Mouse (Mus musculus) neutrophil, adult 5-6 weeks (primary cell): ENCODE results near the gene P2rx5. TPM values are rescaled to one million over a fixed set of nuclear protein-coding genes. Genes with fewer than 3 reads are reported as not detected.
A peak's percentile ranks its signal among the peaks of the same experiment; 100 is the strongest.

Experiments used
- ATAC-seq: fragments of 151-379, 151-347 bp; 2 replicates; pipeline ENCODE4 v1.8.0; 2017; ENCODE audit warnings: mild to moderate bottlenecking, moderate TSS enrichment; ENCODE audit not compliant: insufficient number of reproducible peaks, poor library complexity, low FRiP score, severe bottlenecking; ENCODE audit errors: extremely low read depth
- total RNA-seq: library from RNA; stranded (forward); fragments of 200-1000 nt; gene quantifications from 2 replicates; pipeline ENCODE4 v1.2.3, GENCODE M21; 2017

Gene P2rx5
- total RNA-seq, 1 experiment from 2014 or later = not detected

DNA sequence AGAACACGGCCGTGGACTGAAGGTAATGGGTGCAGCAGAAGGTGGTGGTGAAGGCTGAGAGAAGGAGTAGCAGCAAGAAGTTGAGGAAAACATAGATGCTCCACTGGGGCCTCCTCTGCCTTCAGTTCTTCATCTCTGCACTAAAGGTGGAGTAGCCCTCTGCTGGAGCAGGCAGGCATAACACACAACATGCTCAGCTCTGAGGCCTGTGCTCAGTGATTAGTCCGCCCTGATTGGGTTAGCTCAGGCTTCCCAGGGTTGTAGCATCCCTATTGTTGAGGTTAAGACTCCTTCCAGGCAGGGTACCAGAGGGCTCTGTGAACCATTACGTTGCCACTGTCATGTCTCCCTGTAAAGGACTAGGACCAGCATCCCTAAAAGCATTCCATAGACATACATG lies 9.0 kb downstream of the P2rx5 start:
- 0 out of 2 replicates have a peak, but pooled peaks have one; percentile 38 for ATAC-seq

DNA sequence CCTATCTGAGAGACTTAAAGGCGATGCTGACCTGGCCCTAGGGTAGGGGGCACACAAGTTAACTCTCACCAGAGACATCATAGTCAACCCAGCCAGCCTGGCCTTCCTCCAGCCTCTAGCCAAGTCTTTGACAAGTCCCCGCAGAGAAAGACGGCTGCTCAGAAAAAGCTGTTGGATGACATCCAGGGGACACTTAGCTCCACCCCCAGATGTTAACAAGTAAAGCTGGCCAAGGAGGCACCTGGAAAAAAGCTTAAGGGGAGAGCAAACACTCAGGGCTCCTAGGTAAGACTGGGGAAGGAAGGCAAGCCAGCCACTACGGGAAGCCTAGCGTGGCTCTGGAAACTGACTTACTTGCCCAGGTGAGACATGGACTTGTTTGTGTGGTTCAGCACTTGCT lies 12.0 kb downstream of the P2rx5 start:
- no peak for ATAC-seq

DNA sequence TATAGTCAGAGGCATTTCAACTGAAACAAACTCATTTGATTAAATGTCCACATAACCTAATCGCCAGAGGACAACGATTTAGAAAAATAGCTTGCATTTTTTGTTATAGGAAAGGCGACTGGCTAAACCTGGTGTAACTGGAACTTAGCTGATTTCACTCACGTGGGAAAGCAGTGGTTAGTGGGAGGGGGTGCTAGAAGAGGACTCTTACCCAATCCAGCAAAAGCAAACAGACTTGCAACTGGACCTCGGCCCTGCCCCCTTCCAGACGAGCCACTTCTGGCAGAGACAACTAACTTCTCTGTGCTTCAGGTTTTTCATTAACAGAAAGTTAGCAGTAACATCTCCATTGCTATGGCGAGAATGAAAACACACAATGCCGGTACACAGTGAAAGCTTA lies 15.4 kb downstream of the P2rx5 start:
- no peak for ATAC-seq

DNA sequence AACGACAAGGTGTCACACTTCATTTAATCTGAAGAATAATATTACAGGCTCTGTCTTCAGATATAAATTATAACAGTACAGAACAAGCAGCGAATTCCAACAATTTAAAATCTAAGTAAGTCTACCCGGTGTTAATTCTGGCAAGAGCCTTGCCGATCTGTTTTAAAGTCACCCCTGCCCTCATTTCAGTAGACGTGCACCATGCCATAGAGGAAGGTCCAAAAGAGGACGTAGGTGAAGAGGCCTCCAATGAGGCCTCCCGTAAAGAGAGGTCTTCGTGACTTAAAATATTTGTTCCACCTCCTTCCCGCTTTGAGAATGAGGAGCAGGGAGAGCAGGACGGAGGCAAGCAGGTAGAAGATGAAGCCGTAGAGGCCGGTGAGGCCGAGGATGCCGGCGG lies 16.0 kb downstream of the P2rx5 start:
- ATAC-seq = no peak

DNA sequence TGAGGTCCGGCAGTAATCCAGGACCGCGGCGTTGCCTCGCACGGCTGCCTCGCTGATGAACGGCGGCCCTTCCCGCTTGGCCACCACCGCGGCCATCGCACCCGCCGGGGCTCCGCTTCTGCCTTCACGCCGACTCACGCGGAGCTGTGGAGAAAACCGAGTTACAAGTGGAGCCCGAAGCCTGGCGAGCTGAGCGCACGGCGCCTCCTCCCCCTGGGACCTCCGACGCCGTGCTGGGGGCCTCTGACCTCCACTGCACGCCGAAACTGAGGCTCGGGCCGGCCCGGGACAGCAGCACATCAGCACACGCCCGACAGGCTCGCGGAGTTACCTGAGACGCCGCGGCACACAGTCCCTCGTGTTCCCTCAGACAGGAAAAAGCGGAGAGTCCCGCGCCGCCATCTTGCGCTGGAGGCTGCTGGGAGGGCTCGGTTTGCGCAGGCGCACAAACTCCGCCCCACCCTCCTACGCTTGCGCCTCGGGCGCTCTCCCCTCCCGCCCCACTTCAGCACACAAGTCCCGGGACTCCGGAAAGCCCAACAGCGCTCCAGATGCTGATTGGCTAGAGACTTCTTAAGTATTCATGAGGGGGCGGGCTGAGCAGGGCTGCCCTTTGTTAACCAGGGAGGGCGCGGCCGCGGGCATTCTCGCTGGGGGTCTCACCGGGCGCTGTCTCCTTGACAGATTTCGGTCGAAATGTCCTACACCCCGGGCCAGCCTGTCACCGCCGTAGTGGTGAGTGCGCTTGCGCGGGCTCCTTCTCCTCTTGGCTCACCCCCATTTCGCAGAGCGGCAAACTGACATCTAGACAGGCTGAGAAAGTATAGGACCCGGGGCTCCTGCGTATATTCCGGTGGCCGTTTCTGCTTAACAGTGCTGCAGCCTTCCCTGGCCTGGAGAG lies 16.6 kb downstream of the P2rx5 start, which contains the start of the genes Emc6 and Tax1bp3:
TSS of gene Emc6 (minus strand) at position 430 of the 901 bp plus-strand sequence.
TSS of gene Tax1bp3 (plus strand) at position 476 of the 901 bp plus-strand sequence.
- peak; percentile 96 for ATAC-seq

DNA sequence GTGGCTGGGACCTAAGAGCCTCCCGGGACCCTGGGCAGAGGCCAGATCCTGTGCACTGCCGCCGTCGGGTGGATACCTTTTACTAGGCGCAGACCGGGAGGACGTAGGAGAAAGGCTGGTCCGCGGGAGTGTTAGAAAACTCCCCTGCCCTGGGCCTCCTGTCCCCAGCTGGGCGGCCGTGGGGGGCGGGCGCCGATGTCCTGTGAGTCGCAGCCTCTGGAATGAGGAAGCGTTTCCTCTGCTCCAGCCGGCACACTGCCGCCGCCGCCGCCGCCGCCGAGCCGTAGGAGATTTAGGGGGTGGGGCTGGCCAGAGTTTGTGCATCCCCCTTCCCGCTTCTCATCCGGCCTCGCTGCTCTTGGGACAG lies 17.3 kb downstream of the P2rx5 start:
- no peak for ATAC-seq

DNA sequence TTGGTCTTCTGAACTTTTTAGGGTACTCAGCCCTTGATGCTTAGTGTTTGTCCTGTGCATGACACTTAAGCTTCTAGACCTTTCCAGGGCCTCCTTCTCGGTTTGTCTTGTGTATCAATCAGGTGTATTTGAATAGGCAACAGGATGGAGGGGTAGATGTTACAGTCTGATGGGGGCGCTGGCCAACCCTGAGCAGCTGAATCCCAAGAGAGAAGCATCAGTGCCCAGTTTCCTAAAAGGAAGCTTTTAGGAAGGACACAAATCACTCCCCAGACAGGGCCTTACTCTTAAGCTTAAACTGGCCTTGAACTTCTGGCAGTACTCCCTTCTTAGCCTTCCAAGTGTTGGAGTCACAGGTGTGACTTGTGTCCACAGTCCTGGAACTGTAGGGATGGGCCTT lies 17.7 kb downstream of the P2rx5 start:
- ATAC-seq = no peak

DNA sequence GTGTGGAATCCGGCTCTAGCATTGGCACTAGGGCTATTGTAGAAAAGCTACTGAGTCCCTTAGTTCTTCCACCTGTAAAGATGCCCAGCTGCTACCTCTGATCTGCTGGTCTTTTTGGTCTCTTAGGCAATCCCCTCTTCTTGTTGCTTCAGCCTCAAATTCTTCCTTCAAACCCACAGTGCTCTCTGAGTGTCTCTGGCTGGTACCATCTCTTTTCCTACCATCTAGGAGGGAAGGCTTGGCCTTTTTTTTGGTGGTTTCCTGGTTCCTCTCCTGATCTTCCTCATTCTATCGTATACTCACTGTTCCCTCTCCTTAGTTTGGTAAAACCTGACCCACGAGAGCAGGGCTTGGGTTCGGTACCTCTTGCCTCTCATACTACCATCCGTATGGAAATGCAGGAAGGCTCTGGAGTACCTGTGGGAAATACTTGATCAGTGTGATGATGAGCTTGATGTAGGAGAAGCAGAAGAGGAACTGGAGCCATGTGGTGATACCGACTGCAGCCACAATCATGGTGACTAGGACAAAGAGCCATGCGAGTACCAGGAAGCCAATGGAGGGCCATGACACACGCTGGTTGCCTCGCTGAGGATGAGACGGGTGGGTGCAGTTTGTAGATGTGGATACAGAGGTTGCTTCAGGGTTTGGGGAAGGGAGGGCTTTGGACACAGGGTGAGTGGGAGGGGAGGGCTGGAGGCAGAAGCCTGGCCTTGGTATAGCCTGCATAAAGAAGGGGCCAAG lies 25.8 kb downstream of the P2rx5 start:
- no peak for ATAC-seq

DNA sequence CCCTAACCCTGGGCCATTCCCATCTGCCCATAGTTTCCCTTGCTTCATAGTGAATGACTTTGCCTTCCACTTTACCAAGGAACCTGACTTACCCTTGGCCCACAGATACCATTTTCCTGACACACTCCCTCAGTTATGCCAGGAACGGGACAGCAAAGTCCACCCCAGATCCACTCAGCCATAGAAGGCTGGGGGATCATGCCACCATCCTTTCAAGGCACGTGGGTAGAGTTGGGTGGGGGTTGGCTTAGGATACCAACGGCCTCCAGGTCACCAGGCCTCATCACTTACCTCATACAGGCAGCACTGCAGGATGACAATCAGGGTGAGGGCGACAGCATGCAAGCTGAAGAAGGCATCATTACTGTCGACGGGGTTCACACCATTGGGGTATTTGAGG lies 27.0 kb downstream of the P2rx5 start:
- no peak for ATAC-seq

DNA sequence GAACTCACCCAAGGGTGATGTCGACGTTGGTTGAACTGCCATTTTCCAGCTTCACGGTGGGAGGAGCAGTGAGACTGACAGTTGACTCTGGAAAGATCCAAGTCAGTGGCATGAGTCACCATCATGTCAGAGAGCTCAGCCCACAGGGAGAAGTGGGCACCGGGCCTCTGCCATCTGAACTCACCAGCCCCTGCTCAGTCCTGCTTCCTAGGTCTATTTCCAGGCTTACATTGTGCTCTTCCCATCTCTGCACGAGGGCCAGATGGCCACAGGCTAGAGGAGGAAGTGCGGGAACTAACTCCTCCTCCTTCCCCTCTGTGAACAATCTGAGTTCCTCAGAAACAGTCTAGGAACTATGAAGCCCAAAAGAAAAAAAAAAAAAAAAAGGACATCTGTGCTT lies 32.8 kb downstream of the P2rx5 start:
- ATAC-seq = peak; percentile 24; the same call in 1 of the 2 replicates

DNA sequence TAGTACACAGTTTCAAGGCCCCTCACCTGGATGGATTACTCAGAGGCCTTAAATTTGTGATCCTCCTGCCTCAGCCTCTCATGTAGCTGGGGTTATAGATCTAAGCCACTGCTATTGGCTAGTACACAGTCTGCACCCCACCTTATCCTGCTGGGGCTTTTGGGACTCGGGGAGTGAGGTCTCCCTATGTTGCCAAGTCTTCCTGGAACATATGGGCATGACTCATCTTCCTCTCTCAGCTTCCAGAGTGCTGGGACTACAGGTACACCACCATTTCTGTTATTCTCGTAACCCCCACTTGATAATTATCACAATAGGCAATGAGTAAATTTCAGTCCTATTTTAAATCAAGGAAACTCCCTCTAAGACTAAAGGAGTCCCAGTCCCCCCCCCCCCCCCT lies 34.2 kb downstream of the P2rx5 start:
- no peak for ATAC-seq

DNA sequence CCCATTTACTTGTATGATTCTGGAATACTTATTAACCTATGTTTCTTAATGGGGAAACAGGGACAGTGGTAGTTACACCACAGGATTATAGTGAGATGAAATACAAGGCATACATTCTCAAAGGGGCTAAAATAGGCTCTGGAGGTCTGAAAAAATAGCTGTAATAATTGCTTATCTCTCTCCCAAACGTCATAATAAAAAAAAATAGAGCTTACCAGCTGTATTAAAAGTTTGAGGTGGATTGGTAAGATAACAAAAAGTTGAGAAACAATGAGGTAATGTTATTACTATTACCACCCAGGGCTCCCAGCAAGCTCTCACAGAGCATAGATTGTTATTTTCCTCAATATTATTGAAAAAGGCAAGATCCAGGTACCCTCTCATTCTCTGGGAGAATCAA lies 38.0 kb downstream of the P2rx5 start:
- no peak for ATAC-seq

DNA sequence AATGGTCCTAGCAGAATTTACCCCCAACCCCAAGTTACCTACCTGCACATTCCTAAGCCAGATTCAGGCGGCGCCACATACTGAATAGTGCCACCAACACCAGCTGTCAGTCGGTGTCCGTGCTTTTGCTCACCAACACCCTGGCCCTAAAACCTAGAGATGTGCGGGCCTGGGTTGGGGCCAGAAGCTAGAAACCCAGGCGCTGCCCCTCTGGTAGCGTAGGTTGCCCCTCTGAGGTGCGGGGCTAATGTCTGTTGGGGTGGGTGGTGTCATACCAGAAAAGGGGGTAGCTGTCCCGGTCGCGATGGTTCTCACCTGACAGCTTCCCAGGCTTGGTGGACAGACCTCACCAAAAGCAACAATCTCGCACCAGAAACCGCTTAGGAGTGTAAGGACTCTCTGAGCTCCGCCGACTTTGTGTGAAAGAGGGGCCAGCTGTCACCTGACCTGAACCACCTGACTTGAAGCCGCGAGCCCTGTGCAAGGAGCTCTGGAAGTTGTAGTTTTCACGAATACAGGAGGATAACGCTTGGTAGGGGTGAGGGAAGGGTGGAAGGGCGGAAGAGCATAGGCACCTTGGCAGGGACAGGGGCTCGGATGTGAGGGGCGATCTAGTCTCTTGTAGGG lies 38.5 kb downstream of the P2rx5 start, which contains the start of gene Ctns:
TSS of gene Ctns (minus strand) at position 440 of the 627 bp plus-strand sequence.
- ATAC-seq = peak; percentile 83

DNA sequence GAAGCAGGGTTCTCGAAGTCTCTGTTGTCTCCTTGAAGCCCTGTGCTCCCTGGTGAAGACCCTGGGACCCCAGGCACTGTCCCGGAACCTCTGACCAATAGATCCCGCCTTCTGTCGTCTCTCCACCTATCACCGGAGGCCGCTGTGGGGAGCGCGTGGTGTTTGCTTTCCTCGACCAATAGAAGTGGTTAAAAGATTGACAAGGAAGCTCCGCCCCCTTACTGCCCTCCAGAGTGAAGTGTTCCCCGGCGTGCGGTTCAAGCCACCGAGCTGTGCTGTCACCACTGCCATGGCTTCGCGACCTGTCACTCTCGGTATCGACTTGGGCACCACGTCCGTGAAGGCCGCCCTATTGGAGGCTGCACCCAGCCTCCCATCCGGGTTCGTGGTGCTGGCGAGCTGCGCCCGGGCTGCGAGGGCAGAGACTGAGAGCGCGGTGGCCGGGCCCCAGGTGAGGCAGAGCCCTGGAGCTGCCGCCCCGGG lies 39.0 kb downstream of the P2rx5 start, which contains the start of gene Shpk:
TSS of gene Shpk (plus strand) at position 231 of the 483 bp plus-strand sequence.
- ATAC-seq = peak; percentile 95

DNA sequence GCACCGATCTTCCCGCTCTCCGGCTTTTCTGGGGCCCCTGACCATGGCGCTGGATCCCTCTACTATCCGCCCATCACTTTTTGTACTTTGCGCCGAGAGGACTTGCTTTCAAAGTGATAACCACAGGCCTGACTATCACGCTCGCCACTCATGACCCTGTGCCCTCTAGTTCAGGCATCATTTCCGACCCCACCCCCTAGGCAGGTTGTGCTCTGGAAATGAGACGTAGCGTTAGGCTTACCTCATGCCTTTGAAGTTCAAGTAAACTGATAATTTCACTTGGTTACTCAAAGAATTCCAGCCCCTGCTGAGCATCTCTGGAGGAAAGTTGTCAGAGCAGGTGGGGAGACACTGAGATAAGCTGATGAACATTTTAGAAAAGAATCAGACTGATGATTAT lies 39.7 kb downstream of the P2rx5 start:
- ATAC-seq = no peak

DNA sequence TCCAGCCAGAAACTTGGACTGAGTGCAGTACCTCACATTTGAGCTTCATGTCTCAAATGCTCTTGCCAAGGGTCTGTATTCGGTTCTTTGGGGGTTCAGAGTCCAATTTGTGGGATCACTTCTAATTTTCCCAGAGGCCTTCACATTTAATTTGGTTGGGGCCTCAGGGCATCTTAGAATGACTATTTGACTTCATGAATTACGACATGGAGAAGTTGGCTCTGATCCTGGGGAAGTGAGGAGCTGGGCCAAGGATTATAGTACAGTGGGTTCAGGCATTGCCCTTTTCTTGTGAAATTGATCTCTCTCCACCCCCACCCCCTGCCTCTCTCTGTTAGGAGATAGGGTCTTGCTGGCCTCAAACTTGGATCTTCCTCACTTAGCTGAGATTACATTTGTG lies 40.8 kb downstream of the P2rx5 start:
- ATAC-seq = no peak

DNA sequence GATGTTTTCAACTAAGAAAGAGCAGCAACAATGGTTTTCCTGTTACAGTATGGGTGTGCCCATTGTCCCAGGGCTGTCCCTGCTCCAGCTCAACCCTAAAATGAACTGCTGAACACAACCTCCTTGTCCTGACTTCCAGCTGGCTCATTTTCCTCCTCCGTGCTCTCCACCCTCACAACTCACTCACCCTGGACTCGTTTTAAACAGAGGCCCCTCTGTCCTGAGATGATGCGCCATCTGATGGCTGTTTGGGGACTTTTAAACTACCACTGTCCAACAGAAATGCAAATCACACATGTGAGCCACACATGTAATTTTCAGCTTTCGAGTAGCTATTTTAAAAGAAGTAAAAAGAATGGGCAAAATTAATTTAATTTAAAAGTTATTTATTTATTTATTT lies 41.4 kb downstream of the P2rx5 start:
- no peak for ATAC-seq

DNA sequence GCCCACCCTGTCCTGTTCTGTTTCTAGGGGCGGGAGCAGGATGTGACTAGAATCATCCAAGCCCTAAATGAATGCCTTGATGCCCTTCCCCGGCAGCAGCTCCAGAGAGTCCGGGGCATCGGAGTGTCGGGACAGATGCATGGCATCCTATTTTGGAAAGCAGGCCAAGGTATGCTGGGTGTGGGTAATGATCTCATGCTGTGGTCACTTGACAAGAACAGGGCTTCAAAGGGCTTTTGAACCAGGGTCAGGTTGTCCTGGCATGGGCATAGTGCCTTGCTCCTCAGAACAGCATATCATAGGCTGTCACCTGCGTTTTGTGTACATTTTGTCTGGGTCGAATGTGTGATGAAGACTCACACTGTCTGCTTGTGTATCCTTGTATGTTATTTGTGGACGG lies 43.7 kb downstream of the P2rx5 start:
- no peak for ATAC-seq

DNA sequence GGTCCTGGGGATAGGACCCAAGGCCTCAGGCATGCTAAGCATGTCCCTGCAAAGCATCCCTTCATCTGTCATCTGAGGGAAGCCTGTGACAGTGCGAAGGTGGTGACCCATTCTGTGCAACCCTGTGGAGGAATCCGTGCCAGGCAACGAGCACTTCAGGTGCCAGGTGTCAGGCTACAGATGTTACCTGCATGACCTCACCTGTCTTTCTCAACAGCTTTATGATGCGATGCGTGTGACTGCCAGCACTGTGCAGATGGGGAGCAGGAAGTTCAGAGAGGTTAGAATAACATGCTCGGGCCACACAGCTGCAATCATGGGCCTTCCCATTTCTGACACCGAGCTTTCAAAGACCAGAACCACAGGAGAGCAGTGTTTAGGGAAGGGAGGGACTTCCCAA lies 45.0 kb downstream of the P2rx5 start:
- no peak for ATAC-seq
